Mouse (Mus musculus) spleen, embryonic (tissue): ENCODE data around the gene Sag.

Experiments
- CTCF ChIA-PET: fragments of 350-600 bp; sonication (Branson Sonifier 250); formaldehyde crosslinking; loops from one replicate; lab custom pipeline; 2022; lab: Charles Lee

Gene Sag

DNA sequence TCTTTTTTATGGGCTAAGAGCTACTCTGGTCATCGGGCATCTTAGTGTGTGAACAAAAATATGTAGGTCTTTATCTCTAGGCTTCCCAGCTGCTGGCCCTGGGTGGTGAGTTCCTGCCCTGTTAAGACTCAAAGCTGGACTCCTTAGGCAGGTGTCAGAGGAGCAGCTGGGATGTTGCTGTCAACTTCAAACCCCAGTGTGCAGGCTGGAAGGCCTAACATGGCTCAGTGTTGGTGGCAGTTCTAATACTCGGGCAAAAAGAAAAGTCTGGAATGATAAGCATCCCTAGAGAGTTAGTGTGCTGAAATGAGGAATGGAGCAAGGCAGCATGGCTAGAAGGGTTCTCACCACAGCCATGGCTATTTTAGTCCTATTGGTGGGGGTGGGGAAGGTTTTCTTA lies 77.4 kb downstream of the Sag start:
- CTCF ChIA-PET, result no interaction called here

DNA sequence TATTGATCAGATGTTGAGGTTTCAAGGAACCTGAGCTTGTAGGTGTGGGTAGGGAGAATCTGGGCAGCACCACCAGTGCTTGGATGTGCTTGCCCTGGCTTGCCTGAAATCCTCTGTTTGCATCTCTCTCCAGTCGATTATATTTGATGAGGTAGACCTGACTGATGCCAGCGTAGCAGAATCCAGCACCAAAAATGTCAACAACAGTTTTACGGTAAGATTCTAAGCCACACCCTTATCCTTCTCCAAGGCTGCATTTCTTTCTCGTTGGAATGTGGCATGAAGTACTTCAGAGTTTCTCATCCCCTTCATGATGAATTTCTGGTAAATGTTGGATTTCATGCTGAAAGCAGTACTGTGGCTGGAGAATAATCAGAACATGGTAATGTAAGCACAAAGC lies 78.2 kb downstream of the Sag start:
- CTCF ChIA-PET, result interaction anchor here (0.7 kb wide), 2 partner anchors 15 to 115 kb away, joined by 6 to 7 read pairs; no protein-coding TSS in a partner anchor

DNA sequence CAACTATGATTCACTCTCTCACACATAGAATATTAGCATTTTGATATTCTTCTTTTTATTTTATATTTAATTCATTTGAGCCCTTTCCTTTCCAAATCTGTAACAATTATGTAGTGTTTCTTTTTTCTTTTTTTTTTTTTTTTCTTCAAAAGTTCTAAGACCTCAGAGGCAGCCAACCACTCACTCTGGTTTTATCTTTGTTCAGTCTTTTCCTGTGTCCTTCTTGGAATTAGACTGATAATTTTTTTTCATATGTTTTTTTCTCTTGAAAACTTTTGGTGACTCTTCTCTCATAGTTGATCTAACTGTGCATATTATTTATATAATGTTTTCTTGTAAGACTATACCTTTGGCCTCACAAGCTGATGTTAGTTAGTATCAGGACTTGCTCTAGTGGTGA lies 79.1 kb downstream of the Sag start:
- CTCF ChIA-PET, result interaction anchor here (0.7 kb wide), 2 partner anchors 14 to 116 kb away, joined by 6 to 7 read pairs; no protein-coding TSS in a partner anchor

DNA sequence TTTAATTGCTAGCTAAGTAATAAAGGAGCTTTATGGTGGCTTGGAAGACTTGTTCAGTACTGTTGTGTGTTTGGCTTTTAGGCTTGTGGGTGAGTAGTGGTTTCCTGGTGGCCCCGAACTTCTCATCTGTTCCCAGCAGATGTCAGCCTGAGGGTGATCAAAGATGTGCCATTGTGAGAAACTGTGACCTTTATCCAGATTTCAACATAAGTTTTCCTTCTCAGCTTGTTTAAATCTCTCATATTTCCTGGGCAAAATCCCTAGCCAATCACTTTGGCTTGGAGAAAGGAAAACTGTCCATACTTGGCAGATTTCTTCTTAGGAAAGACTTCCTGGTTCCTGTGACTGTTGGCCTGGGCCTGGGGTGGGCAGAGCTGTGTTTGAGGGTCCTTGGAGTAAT lies 87.5 kb downstream of the Sag start:
- CTCF ChIA-PET, result interaction anchor here (1.0 kb wide), 1 partner anchor 41 kb away, joined by 3 read pairs; no protein-coding TSS in a partner anchor

DNA sequence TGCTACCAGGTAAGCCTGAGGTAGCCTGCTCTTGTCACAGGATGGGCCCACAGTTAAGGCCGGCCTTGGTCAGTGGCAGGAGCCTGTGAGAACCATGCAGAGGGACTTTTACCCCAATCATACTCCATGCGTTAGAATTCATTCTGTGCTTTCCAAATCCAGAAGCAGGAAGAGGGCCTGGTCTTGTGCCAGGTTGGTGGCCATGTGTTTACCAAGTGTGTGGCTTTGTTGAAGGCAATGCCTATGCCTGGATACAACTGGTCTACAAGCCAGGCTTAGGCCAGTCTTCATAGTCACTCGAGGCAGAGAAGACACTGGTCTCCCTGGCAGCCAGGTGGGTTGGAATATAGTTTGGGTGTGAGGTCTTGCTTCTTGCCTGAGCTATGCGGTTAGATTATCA lies 88.2 kb downstream of the Sag start:
- CTCF ChIA-PET, result interaction anchor here (0.7 to 1.0 kb wide), 2 partner anchors 29 to 41 kb away, joined by 3 read pairs; no protein-coding TSS in a partner anchor

DNA sequence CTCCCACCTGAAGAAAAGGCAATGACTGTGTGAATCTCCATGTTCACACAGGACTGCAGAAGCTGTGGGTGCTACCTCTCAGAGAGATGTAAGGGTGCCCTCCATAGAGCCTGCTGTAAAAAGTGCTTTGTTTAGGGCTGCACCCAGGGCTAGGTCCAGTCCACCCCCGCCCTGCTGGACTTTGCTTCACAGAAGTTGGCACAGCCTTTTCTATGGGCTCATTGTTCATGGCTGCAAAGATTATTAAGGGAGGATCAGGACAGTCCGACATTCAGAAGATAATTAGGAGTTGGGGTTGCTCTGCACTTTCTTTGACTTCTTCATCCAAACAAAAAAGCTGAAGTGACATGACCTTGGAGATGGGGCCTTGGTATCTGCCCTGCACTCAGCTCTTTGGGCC lies 89.0 kb downstream of the Sag start:
- CTCF ChIA-PET, result no interaction called here

DNA sequence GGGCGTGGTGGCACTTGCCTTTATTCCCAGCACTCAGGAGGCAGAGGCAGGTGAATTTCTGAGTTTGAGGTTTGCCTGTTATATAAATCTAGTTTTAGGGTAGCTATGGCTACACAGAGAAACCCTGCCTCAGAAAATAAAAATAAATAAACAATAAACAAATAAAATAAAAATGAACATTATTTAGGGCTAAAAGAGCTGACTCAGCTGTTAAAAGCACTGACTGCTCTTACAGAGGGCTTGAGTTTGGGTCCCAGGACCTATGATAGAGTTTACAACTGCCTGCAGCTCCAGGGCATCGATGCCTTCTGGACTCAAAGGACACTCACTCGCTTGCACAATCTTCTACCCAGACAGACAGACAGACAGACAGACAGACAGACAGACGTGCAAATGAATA lies 89.9 kb downstream of the Sag start:
- CTCF ChIA-PET, result interaction anchor here (0.5 kb wide), 1 partner anchor 26 kb away, joined by 6 read pairs; no protein-coding TSS in a partner anchor
